Mouse (Mus musculus) kidney, adult 2 months (tissue): ENCODE measurements around the gene Ankrd13d. TPM values are rescaled to one million over a fixed set of nuclear protein-coding genes. Genes with fewer than 3 reads are reported as not detected.
"Not testable (repeated sequence)": the region's sequence is repeated elsewhere in the genome, so short reads cannot be mapped to it uniquely, and the experiment has no call there.

ENCODE experiments used
- DNase-seq: peaks from one replicate; pipeline ENCODE4 v3.0.0; 2021
- H3K27ac ChIP-seq: fragments of 200-500 bp; 2 replicates; pipeline ENCODE4 v1.5.1; 2012; ENCODE audit warnings: low read depth, low read length, control low read depth, inconsistent platforms; ENCODE audit not compliant: insufficient read depth
- H3K27me3 ChIP-seq: fragments of 200-500 bp; replicated peaks from 2 replicates; pipeline ENCODE4 v1.6.1; 2012; ENCODE audit warnings: mild to moderate bottlenecking, moderate library complexity, low read length, inconsistent platforms; ENCODE audit not compliant: control insufficient read depth, insufficient read depth
- H3K36me3 ChIP-seq: fragments of 200-500 bp; 2 replicates; pipeline ENCODE4 v1.6.1; 2012; ENCODE audit warnings: mild to moderate bottlenecking, moderate library complexity, low read length, inconsistent platforms; ENCODE audit not compliant: control insufficient read depth, insufficient read depth
- H3K4me1 ChIP-seq: fragments of 200-500 bp; 2 replicates; pipeline ENCODE4 v1.6.1; 2011; ENCODE audit warnings: low read length; ENCODE audit not compliant: control insufficient read depth, insufficient read depth
- H3K4me3 ChIP-seq: fragments of 200-500 bp; 2 replicates; pipeline ENCODE4 v1.5.1; 2011; ENCODE audit warnings: mild to moderate bottlenecking, low read depth, low read length, control low read depth; ENCODE audit not compliant: insufficient read depth
- CTCF ChIP-seq: fragments of 200-500 bp; conservative IDR thresholded peaks from 2 replicates; pipeline ENCODE4 v1.5.1; 2011; ENCODE audit warnings: low read depth, mild to moderate bottlenecking, control low read depth, low read length, moderate library complexity, mixed read lengths; ENCODE audit not compliant: insufficient read depth, insufficient read length
- POLR2A ChIP-seq: fragments of 200-500 bp; IDR thresholded peaks from one replicate; pipeline ENCODE4 v1.6.1; 2011; ENCODE audit warnings: low read depth, low read length, control low read depth
- whole genome bisulfite sequencing: fragments of 180-500 bp; shearing (Covaris S2); methylation state at CpG from one replicate; pipeline ENCODE4 v1.1.7; 2018; 5-methylcytosine and 5-hydroxymethylcytosine counted together
- polyA plus RNA-seq: library from polyadenylated mRNA; depleted of rRNA; stranded (reverse); fragments of >200 nt; gene quantifications from 2 replicates; pipeline ENCODE4 v1.2.3, GENCODE M21; 2012

Gene Ankrd13d
- polyA plus RNA-seq, 1 experiment: 4.2 TPM

DNA sequence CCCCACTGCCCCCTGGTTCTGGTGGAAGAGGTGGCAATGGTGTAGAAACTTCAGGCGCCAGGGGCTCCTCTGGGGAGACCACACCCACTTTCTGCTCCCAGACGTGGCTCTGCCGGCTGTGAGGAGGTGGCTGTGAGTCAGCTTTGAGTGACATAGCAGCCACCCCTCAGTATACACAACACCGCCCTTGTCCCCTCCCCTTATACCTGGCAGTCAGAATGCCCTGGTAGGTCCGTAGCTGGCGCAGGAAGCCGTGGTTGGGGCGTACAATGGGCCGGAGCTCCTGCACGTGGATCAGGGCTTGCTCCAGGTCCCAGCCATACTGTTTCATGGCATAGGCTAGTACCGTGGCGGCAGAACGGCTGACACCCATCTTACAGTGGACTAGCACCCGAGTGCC lies 19.2 kb downstream of the Ankrd13d start:
- Histone ChIP-seq H3K27me3 (no peaks in the 10 kb centered on the region), H3K4me3 (no peak overlapping the region), H3K27ac (no peak overlapping the region), H3K36me3 (no peaks in the 10 kb centered on the region; the same call in 1 of the 2 replicates), H3K4me1 (no peaks in the 10 kb centered on the region)
- no peak for DNase-seq
- WGBS: 90% methylated on average over 14 of the region's 14 CpGs
- TF ChIP-seq POLR2A (no peak), CTCF (no peak)

DNA sequence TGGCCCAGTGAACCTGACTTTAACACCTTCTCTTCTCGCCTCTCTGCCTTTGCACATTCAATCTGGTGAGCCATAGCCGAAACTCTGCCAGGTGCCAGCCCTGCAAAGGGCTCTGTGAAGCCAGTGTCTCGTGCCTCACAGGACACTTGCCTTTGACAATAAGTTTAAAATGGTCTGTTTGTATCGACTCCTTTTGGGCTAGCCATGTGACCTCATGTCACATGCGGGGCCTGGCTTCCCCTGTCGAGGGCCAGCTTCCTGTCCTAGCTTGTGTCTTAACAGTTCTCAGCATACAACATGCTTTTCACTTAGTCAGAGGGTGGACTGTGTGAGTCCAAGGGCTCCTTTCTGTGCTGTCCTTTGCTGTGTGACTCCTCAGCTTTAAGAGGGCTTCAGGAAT lies 20.2 kb downstream of the Ankrd13d start:
- H3K4me3 ChIP-seq: no peak overlapping the region
- H3K36me3 ChIP-seq: no peaks in the 10 kb centered on the region; the same call in 1 of the 2 replicates
- H3K27ac ChIP-seq: no peak overlapping the region
- 66% methylated on average over 6 of the region's 6 CpGs for WGBS
- no peaks in the 10 kb centered on the region for H3K27me3 ChIP-seq
- no peak for TF ChIP-seq CTCF
- no peak for TF ChIP-seq POLR2A
- DNase-seq: no peak
- no peaks in the 10 kb centered on the region for H3K4me1 ChIP-seq

DNA sequence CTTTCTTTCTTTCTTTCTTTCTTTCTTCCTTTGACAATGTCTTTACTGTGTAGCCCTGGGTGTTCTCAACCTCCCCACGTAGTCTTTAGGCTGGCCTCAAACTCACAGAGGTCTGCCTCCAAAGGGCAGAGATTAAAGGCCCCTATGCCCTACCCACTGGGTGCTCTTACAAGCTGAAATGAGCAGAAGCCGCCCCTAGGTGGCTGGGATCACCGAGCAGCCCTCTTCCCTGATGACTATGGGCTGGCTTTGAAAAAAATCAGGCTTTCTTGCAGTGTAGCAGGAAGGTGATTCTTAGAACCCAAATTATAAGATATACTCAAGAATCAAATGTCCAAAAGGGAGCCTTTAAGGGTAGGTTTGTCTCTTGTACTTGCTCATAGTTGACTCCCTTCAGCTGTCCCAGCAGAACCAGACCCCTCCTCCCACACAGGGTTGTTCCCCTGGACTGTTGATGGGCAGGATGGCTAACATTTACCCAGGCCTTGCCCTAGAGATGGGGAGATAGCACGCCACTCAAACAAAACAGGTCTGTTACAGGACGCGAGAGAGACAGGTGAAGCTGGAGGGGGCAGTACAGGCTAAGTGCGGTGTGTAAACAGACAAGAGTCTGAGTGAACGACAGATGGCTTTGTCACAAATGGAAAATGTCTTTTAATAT lies 21.8 kb downstream of the Ankrd13d start:
- TF ChIP-seq POLR2A (no peak), CTCF (0 out of 2 replicates have a peak, but pooled peaks have one; percentile 19)
- no peak overlapping the region for H3K4me3 ChIP-seq
- H3K4me1 ChIP-seq: no peaks in the 10 kb centered on the region; the same call in 1 of the 2 replicates
- whole genome bisulfite sequencing: 64% methylated on average over 8 of the region's 8 CpGs
- H3K36me3 ChIP-seq: no peaks in the 10 kb centered on the region; the same call in 1 of the 2 replicates
- DNase-seq: no peak
- H3K27me3 ChIP-seq: no peaks in the 10 kb centered on the region
- no peak overlapping the region for H3K27ac ChIP-seq

DNA sequence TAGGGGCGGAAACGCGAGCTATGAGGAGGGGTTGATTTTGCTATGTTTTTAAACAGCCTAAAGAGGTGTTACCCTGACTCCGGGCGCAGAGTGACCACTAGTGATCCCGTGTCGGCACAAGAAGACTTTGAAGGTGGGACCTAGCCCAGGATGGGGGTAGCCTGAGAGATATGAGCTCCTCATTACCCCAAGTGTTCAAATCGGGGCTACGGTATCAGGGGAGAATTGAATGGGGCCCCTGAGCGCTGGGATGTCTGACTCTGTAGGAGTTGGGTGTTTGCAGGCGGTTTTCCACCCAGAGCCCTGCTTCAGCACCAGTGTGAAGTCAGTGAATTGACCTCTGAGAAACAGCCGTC lies 25.1 kb downstream of the Ankrd13d start:
- DNase-seq: no peak
- H3K27ac ChIP-seq: peak overlapping the region; percentile 50
- TF ChIP-seq CTCF: no peak
- no peak for TF ChIP-seq POLR2A
- H3K27me3 ChIP-seq: no peaks in the 10 kb centered on the region
- no peaks in the 10 kb centered on the region for H3K36me3 ChIP-seq
- 18% methylated on average over 12 of the region's 12 CpGs for WGBS
- peak overlapping the region; percentile 43 for H3K4me3 ChIP-seq
- H3K4me1 ChIP-seq: no peaks in the 10 kb centered on the region; the same call in 1 of the 2 replicates

DNA sequence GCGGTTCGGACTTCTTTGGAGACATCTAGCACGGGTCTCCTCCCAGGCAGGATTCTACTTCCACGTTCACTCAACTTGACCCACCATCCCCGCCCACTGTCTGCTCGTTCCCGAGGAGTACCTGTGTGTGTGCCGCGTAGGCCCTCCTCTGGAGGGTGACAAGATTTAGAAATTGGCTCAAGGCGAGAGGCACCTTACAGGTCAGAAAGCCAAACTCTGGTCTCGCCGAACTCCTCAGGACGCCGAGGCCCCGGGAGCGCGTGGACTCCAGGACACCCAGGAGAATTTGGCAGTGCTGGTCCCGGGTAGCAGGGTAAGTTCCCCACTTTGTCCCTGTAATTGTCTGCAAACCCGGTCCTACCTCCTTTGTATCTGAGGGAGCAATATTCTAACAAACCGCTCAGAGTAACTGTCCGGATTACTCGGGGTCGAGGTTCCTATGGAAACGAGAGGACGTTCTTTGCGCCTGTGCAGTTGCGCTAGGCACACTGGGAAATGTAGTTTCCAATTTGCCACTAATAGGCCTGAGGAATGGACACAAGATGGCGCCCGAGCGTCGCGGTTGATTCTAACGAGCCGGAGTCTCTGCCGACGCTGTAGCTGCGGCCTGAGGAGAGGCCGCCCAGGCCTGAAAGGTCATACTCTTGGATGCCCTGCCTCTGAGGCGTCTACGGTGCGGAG lies 25.6 kb downstream of the Ankrd13d start:
- peak; percentile 97 for DNase-seq
- H3K4me3 ChIP-seq: peak overlapping the region; percentile 67
- TF ChIP-seq CTCF (peak; percentile 97), POLR2A (no peak)
- no peaks in the 10 kb centered on the region; the same call in 1 of the 2 replicates for H3K4me1 ChIP-seq
- H3K36me3 ChIP-seq: no peaks in the 10 kb centered on the region
- H3K27me3 ChIP-seq: no peaks in the 10 kb centered on the region
- H3K27ac ChIP-seq: peak overlapping the region; percentile 50
- under 1% methylated on average over 41 of the region's 41 CpGs for WGBS

DNA sequence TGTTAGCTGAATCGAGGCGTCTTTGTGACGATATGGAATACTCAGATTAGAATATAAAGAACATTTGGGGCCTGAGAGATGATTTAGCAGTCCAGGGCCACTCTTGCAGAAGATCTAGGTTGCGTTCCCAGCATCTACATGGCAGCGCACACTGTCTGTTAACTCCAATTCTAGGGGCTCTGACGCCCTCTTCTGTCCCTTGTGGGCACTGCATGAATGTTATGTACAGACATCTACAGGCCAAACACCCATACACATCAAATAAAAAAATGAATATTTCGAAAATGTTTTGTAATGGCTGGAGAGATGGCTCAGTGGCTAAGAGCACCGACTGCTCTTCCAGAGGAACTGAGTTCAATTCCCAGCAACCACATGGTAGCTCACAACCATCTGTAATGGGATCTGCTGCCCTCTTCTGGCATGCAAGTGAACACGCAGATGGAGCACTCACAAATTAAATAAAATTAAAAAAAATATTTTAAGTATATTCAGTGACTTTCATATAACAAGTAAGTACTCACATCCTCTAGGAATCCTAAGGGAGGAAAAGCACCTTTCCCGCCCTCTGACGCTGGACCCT lies 27.3 kb downstream of the Ankrd13d start:
- TF ChIP-seq POLR2A: no peak
- TF ChIP-seq CTCF: peak; percentile 25
- no peak for DNase-seq
- Histone ChIP-seq H3K4me1 (no peaks in the 10 kb centered on the region; the same call in 1 of the 2 replicates), H3K4me3 (no peak overlapping the region), H3K36me3 (no peaks in the 10 kb centered on the region), H3K27ac (no peak overlapping the region), H3K27me3 (no peaks in the 10 kb centered on the region)
- WGBS: 86% methylated on average over 11 of the region's 11 CpGs

DNA sequence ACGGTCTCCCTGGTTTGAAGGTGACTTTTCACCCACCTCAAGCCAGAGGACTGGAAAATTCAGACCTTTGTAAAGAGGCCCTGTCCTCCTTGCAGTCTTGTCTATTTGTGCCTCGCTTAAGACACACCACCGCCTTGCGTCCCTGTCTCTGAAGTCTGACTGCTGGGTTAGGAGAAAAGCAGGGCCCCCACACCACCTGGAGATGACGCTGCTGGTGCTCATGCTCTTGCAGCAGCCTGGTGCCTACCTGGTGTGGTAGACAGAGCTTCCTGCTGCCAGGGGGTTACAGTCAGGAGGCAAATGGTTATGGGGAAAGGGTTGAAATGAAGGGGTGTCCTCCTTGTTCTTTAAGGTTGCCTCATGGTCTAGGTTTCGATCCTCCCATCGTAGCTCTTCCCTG lies 28.7 kb downstream of the Ankrd13d start:
- no peak for DNase-seq
- no peaks in the 10 kb centered on the region for H3K36me3 ChIP-seq
- WGBS: 93% methylated on average over 7 of the region's 7 CpGs
- H3K4me1 ChIP-seq: no peaks in the 10 kb centered on the region; the same call in 1 of the 2 replicates
- H3K4me3 ChIP-seq: no peak overlapping the region
- no peaks in the 10 kb centered on the region for H3K27me3 ChIP-seq
- TF ChIP-seq CTCF: no peak
- no peak for TF ChIP-seq POLR2A
- H3K27ac ChIP-seq: no peak overlapping the region

DNA sequence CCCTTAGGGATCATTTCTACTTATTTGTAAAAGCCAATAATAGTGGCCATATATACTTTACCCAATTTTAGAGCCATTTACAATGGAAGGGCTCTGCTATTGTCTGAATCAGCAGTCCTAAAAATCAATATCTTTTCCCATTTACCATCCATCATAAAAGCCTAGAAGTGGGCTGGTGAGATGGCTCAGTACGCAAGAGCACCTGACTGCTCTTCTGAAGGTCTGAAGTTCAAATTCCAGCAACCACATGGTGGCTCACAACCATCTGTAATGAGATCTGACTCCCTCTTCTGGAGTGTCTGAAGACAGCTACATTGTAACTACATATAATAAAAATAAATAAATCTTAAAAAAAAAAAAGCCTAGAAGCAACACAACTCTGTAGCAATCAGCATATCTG lies 34.3 kb downstream of the Ankrd13d start:
- DNase-seq: peak; percentile 31
- not testable (repeated sequence) for H3K27me3 ChIP-seq, H3K36me3 ChIP-seq, H3K4me1 ChIP-seq, H3K27ac ChIP-seq, H3K4me3 ChIP-seq
- 51% methylated on average over 1 of the region's 1 CpGs for WGBS
